Mouse (Mus musculus) CH12.LX (cell line): ENCODE results near the gene Ndufb4. TPM values are rescaled to one million over a fixed set of nuclear protein-coding genes. Genes with fewer than 3 reads are reported as not detected.
"Not testable (repeated sequence)": the region's sequence is repeated elsewhere in the genome, so short reads cannot be mapped to it uniquely, and the experiment has no call there.

Experiments used
- DNase-seq: peaks from one replicate; pipeline ENCODE4 v3.0.0-alpha.2; 2013; ENCODE audit errors: extremely low read depth
- H3K27ac ChIP-seq: 2 replicates; pipeline ENCODE4 v1.5.1; 2012; ENCODE audit warnings: low read depth, mild to moderate bottlenecking, control low read depth, moderate library complexity; ENCODE audit not compliant: insufficient read depth
- H3K27me3 ChIP-seq: replicated peaks from 2 replicates; pipeline ENCODE3; 2012; ENCODE audit warnings: inconsistent platforms
- H3K36me3 ChIP-seq, 2 experiments: replicated peaks in 1 of 2; 2 replicates each; pipeline versions ENCODE3 to v1.6.1; 2012; ENCODE audit warnings: inconsistent platforms in 1 of 2, low read length in 1 of 2, mild to moderate bottlenecking in 1 of 2, mixed read lengths in 1 of 2, moderate library complexity in 1 of 2; ENCODE audit not compliant: control insufficient read depth in 1 of 2, insufficient read depth in 1 of 2
- H3K4me1 ChIP-seq, 2 experiments: 2 replicates each; pipeline ENCODE4 v1.6.1; 2012; ENCODE audit warnings: inconsistent platforms in 1 of 2, moderate library complexity in 1 of 2; ENCODE audit not compliant: insufficient read depth in 2 of 2, control insufficient read depth in 1 of 2
- H3K4me2 ChIP-seq: 2 replicates; pipeline ENCODE4 v1.6.1; 2012; ENCODE audit warnings: low read depth, mild to moderate bottlenecking, control low read depth; ENCODE audit not compliant: poor library complexity, insufficient read depth, severe bottlenecking
- H3K4me3 ChIP-seq, 3 experiments: fragments of 150-350 bp in 1 of 3; sonication (generic) in 1 of 3; replicated peaks in 1 of 3; 2 replicates each; pipeline versions ENCODE3 to v1.5.1; 2011 to 2012; ENCODE audit warnings: low read depth in 2 of 3, low read length in 2 of 3, mild to moderate bottlenecking in 2 of 3, moderate library complexity in 2 of 3, control low read depth in 1 of 3, improper control_type of control experiment in 1 of 3, inconsistent platforms in 1 of 3, mixed read lengths in 1 of 3; ENCODE audit not compliant: poor library complexity in 1 of 3
- H3K79me2 ChIP-seq: replicated peaks from 2 replicates; pipeline ENCODE4 v1.6.1; 2012; ENCODE audit warnings: mild to moderate bottlenecking, moderate library complexity; ENCODE audit not compliant: control insufficient read depth, poor library complexity, insufficient read depth, severe bottlenecking; ENCODE audit errors: extremely low read depth
- H3K9ac ChIP-seq: 2 replicates; pipeline ENCODE4 v1.6.1; 2012; ENCODE audit warnings: low read depth, mild to moderate bottlenecking, control low read depth, moderate library complexity; ENCODE audit not compliant: insufficient read depth
- H3K9me3 ChIP-seq: replicated peaks from 2 replicates; pipeline ENCODE3; 2012; ENCODE audit warnings: low read length, inconsistent platforms, mixed read lengths
- CHD2 ChIP-seq: IDR thresholded peaks from 2 replicates; pipeline ENCODE4 v1.6.1; 2011; ENCODE audit warnings: low read length, improper control_type of control experiment
- ELF1 ChIP-seq: IDR thresholded peaks from 2 replicates; pipeline ENCODE4 v1.6.1; 2014; ENCODE audit warnings: low read depth, mild to moderate bottlenecking, inconsistent platforms, low read length, improper control_type of control experiment
- ETS1 ChIP-seq: conservative IDR thresholded peaks from 2 replicates; pipeline ENCODE4 v1.6.1; 2012; ENCODE audit warnings: low read depth, mild to moderate bottlenecking, inconsistent platforms, low read length, improper control_type of control experiment, moderate library complexity
- HCFC1 ChIP-seq: IDR thresholded peaks from 2 replicates; pipeline ENCODE4 v1.6.1; 2012; ENCODE audit warnings: low read depth, mild to moderate bottlenecking, inconsistent platforms, low read length, improper control_type of control experiment
- IRF4 ChIP-seq: IDR thresholded peaks from 2 replicates; pipeline ENCODE4 v1.6.1; 2014; ENCODE audit warnings: low read depth, mild to moderate bottlenecking, inconsistent platforms, low read length, improper control_type of control experiment
- KAT2A ChIP-seq: IDR thresholded peaks from 2 replicates; pipeline ENCODE4 v1.6.1; 2012; ENCODE audit warnings: low read length, improper control_type of control experiment, inconsistent platforms; ENCODE audit not compliant: insufficient replicate concordance
- MAFK ChIP-seq: IDR thresholded peaks from 2 replicates; pipeline ENCODE4 v1.6.1; 2011; ENCODE audit warnings: low read length, improper control_type of control experiment; ENCODE audit not compliant: insufficient replicate concordance
- MAX ChIP-seq: IDR thresholded peaks from 2 replicates; pipeline ENCODE4 v1.6.1; 2011; ENCODE audit warnings: low read length, improper control_type of control experiment
- MAZ ChIP-seq: IDR thresholded peaks from 2 replicates; pipeline ENCODE4 v1.6.1; 2012; ENCODE audit warnings: low read depth, mild to moderate bottlenecking, inconsistent platforms, low read length, improper control_type of control experiment, moderate library complexity
- POLR2A ChIP-seq: IDR thresholded peaks from 2 replicates; pipeline ENCODE4 v1.6.1; 2011; ENCODE audit warnings: low read depth, mild to moderate bottlenecking, improper control_type of control experiment, low read length
- RAD21 ChIP-seq: IDR thresholded peaks from 2 replicates; pipeline ENCODE4 v1.6.1; 2011; ENCODE audit warnings: low read depth, mild to moderate bottlenecking, low read length, improper control_type of control experiment, moderate library complexity
- RCOR1 ChIP-seq: conservative IDR thresholded peaks from 2 replicates; pipeline ENCODE4 v1.6.1; 2012; ENCODE audit warnings: low read depth, mild to moderate bottlenecking, inconsistent platforms, low read length, improper control_type of control experiment
- TCF12 ChIP-seq: IDR thresholded peaks from 2 replicates; pipeline ENCODE4 v1.6.1; 2014; ENCODE audit warnings: low read depth, mild to moderate bottlenecking, inconsistent platforms, low read length, improper control_type of control experiment
- ZKSCAN1 ChIP-seq: IDR thresholded peaks from 2 replicates; pipeline ENCODE4 v1.6.1; 2012; ENCODE audit warnings: low read depth, inconsistent platforms, low read length, improper control_type of control experiment, borderline replicate concordance
- ZNF384 ChIP-seq: IDR thresholded peaks from 2 replicates; pipeline ENCODE4 v1.6.1; 2012; ENCODE audit warnings: low read depth, low read length, improper control_type of control experiment, inconsistent platforms
- dilution Hi-C: fragments of 300-500 bp; cut with MboI; formaldehyde crosslinking; loops from 2 replicates; pipeline ENCODE4 v1.14.3; 2020; ENCODE audit warnings: low sequenced_read_pairs; ENCODE audit not compliant: extremely low pct_unique_long_range_greater_than_20kb, extremely low pct_ligation_motif_present
- in situ Hi-C: fragments of 300-500 bp; cut with MboI; formaldehyde crosslinking; loops from 3 replicates; pipeline ENCODE4 v1.14.3; 2019; ENCODE audit warnings: low sequenced_read_pairs, low pct_ligation_motif_present, low pct_unique_long_range_greater_than_20kb, mixed read lengths
- polyA plus RNA-seq: library from polyadenylated mRNA; unstranded; fragments of >175 nt; gene quantifications from 2 replicates; pipeline ENCODE4 v1.2.1, GENCODE M21; 2012; ENCODE audit warnings: low read depth; ENCODE audit not compliant: insufficient read length
- total RNA-seq, 2 experiments: library from RNA; depleted of rRNA; stranded (reverse); fragments of 300-350 nt in 1 of 2; fragments of >200 nt in 1 of 2; gene quantifications; 2 replicates each; pipeline ENCODE4 v1.2.3; 2012 to 2014

The Ndufb4 gene
- total and polyA plus RNA-seq, 3 experiments: 51.8 to 97.4 (median 70.7) TPM

- DNase-seq: no peak
- Histone ChIP-seq H3K36me3 (peaks cover 28 to 52% of the 10 kb centered on the region in 2 experiments), H3K79me2 (no peaks in the 10 kb centered on the region), H3K4me1 (peaks cover 0 to 13% of the 10 kb centered on the region in 2 experiments; a peak in 2 of 4 replicates), H3K9me3 (no peaks in the 10 kb centered on the region), H3K27ac (no peak overlapping the region), H3K4me3 (no peak overlapping the region), H3K27me3 (no peaks in the 10 kb centered on the region), H3K9ac (no peak overlapping the region), H3K4me2 (no peak overlapping the region)
- in situ Hi-C loops (no loop called here), dilution Hi-C loops (no loop called here)
- TF ChIP-seq POLR2A: no peak
- TF ChIP-seq RCOR1: no peak
- TF ChIP-seq CHD2: no peak
- TF ChIP-seq RAD21: no peak
- no peak for TF ChIP-seq ETS1
- TF ChIP-seq MAZ: no peak
- no peak for TF ChIP-seq MAX
These were observed 9.8 kb downstream of the Ndufb4 start for GRCm38 (mm10) chr16:37644486-37644885.

- in situ Hi-C loops, H3K9ac ChIP-seq, DNase-seq, H3K9me3 ChIP-seq, H3K4me1 ChIP-seq, H3K27ac ChIP-seq, dilution Hi-C loops, H3K79me2 ChIP-seq, H3K4me2 ChIP-seq, H3K27me3 ChIP-seq, H3K4me3 ChIP-seq: not testable (repeated sequence)
- peaks cover 5 to 16% of the 10 kb centered on the region in 2 experiments for H3K36me3 ChIP-seq
These were observed 13.7 kb downstream of the Ndufb4 start for GRCm38 (mm10) chr16:37640522-37640921.

- H3K4me3 ChIP-seq: no peak overlapping the region
- H3K27ac ChIP-seq: no peak overlapping the region
- no peak for DNase-seq
- dilution Hi-C loops (no loop called here), in situ Hi-C loops (no loop called here)
- no peak overlapping the region for H3K4me2 ChIP-seq
- H3K36me3 ChIP-seq: no peaks in the 10 kb centered on the region
- H3K79me2 ChIP-seq: no peaks in the 10 kb centered on the region
- H3K9me3 ChIP-seq: no peaks in the 10 kb centered on the region
- H3K9ac ChIP-seq: no peak overlapping the region
- no peaks in the 10 kb centered on the region for H3K27me3 ChIP-seq
- TF ChIP-seq MAFK (no peak), ZNF384 (no peak), RAD21 (no peak), TCF12 (no peak), KAT2A (no peak), IRF4 (no peak), ELF1 (no peak), HCFC1 (no peak), ZKSCAN1 (no peak), ETS1 (no peak)
- peaks cover 2 to 8% of the 10 kb centered on the region in 2 experiments; a peak in 1 of 4 replicates for H3K4me1 ChIP-seq
These were observed 16.5 kb downstream of the Ndufb4 start for GRCm38 (mm10) chr16:37637802-37638201.
